Mouse (Mus musculus) stomach, embryonic 14.5 days (tissue): ENCODE measurements around the gene Nhlrc4. TPM values are rescaled to one million over a fixed set of nuclear protein-coding genes. Genes with fewer than 3 reads are reported as not detected.
A peak's percentile ranks its signal among the peaks of the same experiment; 100 is the strongest.

Experiments used
- ATAC-seq: fragments of 200-750 bp; cut with Nextera tagmentation; 2 replicates; pipeline ENCODE4 v1.8.0; 2017; ENCODE audit warnings: low read depth, moderate TSS enrichment; ENCODE audit not compliant: insufficient number of reproducible peaks, insufficient read depth, low FRiP score
- H3K27ac ChIP-seq: fragments of 300-500 bp; sonication (generic); 2 replicates; pipeline ENCODE4 v1.5.1; 2014; ENCODE audit warnings: mild to moderate bottlenecking, low read length, moderate library complexity, mixed read lengths
- H3K27me3 ChIP-seq: fragments of 300-500 bp; sonication (generic); 2 replicates; pipeline ENCODE4 v1.6.1; 2014; ENCODE audit warnings: low read length, control low read depth, mixed read lengths; ENCODE audit not compliant: control insufficient read depth, insufficient read depth
- H3K36me3 ChIP-seq: fragments of 300-500 bp; sonication (generic); 2 replicates; pipeline ENCODE4 v1.6.1; 2014; ENCODE audit warnings: mild to moderate bottlenecking, control low read depth, low read length, moderate library complexity, mixed read lengths; ENCODE audit not compliant: control insufficient read depth, insufficient read depth
- H3K4me1 ChIP-seq: fragments of 300-500 bp; sonication (generic); 2 replicates; pipeline ENCODE4 v1.6.1; 2014; ENCODE audit warnings: low read length, control low read depth, mixed read lengths; ENCODE audit not compliant: control insufficient read depth, insufficient read depth
- H3K4me2 ChIP-seq: fragments of 300-500 bp; sonication (generic); replicated peaks from 2 replicates; pipeline ENCODE4 v1.6.1; 2014; ENCODE audit warnings: low read depth, low read length, control low read depth
- H3K4me3 ChIP-seq: fragments of 300-500 bp; sonication (generic); 2 replicates; pipeline ENCODE4 v1.5.1; 2014; ENCODE audit warnings: low read depth, low read length, control low read depth
- H3K9ac ChIP-seq: fragments of 300-500 bp; sonication (generic); replicated peaks from 2 replicates; pipeline ENCODE4 v1.6.1; 2014; ENCODE audit warnings: low read depth, mild to moderate bottlenecking, control low read depth, low read length, moderate library complexity, mixed read lengths
- H3K9me3 ChIP-seq: fragments of 300-500 bp; sonication (generic); 2 replicates; pipeline ENCODE4 v1.6.1; 2016; ENCODE audit warnings: low read depth, low read length, control low read depth; ENCODE audit not compliant: control insufficient read depth
- WGBS: fragments of 180-500 bp; shearing (Covaris S2); extraction: QIAGEN DNeasy Blood & Tissue Kit; methylation state at CpG from one replicate; pipeline ENCODE4 v1.1.7; 2014; 5-methylcytosine and 5-hydroxymethylcytosine counted together
- polyA plus RNA-seq: library from polyadenylated mRNA; unstranded; fragments of >200 nt; fragmentation: Nextera tagmentation; extraction: Ambion mirVana; gene quantifications from 2 replicates; pipeline ENCODE4 v1.2.1, GENCODE M21; 2014

Nhlrc4 gene
- polyA plus RNA-seq, 1 experiment from 2014 or later, result 0.72 TPM

DNA sequence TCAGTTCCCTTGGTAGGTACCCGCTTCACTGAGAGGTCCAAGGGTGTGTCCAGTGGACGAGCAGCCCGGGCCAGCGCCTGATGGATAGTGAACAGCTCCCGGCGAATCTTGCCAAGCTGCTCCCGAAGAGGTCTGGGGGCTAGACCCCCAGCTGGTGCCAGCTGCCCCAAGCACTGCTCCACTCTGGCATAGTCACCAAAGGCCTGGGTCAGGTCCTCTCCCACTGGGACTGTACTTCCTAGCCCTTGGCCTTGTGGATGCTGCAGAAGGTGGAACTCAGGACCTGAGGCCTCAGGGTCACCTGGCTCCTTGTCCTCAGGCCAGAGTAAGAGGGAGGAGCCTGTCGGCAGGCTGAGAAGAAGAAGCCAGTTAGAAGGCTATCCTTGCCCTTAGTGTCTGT, 2.1 kb upstream of the Nhlrc4 start:
- peaks cover 7% of the 10 kb centered on the region; the same call in 1 of the 2 replicates for H3K4me1 ChIP-seq
- H3K36me3 ChIP-seq, result no peaks in the 10 kb centered on the region
- H3K4me2 ChIP-seq, result no peak overlapping the region
- H3K27me3 ChIP-seq, result peaks cover 13% of the 10 kb centered on the region
- H3K9ac ChIP-seq, result no peak overlapping the region
- H3K9me3 ChIP-seq, result no peaks in the 10 kb centered on the region
- H3K27ac ChIP-seq, result no peak overlapping the region
- whole genome bisulfite sequencing, result 81% methylated on average over 8 of the region's 8 CpGs
- H3K4me3 ChIP-seq, result no peak overlapping the region
- ATAC-seq, result no peak

- no peak overlapping the region for H3K27ac ChIP-seq
- H3K4me1 ChIP-seq, result peaks cover 4% of the 10 kb centered on the region; the same call in 1 of the 2 replicates
- H3K27me3 ChIP-seq, result peaks cover 10% of the 10 kb centered on the region
- H3K4me3 ChIP-seq, result no peak overlapping the region
- 76% methylated on average over 7 of the region's 7 CpGs for WGBS
- no peak overlapping the region for H3K9ac ChIP-seq
- no peaks in the 10 kb centered on the region for H3K9me3 ChIP-seq
- no peak for ATAC-seq
- H3K4me2 ChIP-seq, result no peak overlapping the region
- H3K36me3 ChIP-seq, result no peaks in the 10 kb centered on the region
Observed at GRCm38 (mm10) chr17:25946349-25946748, 1.6 kb upstream of the Nhlrc4 start.

DNA sequence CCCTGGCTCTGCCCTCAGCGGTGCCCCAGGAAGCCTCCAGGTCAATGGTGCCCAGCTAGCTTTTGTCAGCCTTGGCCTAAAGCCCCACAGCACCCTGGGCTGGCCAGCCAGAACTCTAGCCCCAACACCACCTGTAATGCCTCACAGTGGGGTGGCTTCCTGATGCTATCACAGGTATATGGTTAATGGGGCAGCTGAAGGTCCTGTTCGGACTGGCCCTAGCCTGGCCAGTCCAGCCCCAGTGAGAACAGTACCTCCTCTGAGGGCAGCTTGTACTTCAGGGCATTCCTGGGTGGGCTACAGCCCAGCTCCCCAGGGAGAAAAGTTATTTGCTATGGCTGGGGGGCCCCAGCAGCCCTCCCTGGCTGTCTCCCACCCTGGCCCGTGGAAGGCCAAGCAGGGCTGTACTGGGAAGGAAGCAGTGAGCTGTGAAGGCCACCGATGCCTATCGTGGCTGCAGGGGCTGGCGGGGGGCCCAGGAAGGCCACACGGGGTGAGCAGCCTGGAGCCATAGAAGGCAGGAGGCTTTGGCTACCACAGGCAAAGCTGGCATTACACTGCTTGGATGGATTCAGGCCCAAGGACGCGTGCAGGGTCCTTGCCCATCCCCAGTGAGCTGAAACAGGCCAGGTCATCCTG, 875 bp upstream of the Nhlrc4 start:
- Histone ChIP-seq H3K4me3 (no peak overlapping the region), H3K27me3 (0 out of 2 replicates have a peak, but pooled peaks cover 5% of the 10 kb centered on the region), H3K27ac (no peak overlapping the region), H3K9me3 (no peaks in the 10 kb centered on the region), H3K4me2 (no peak overlapping the region), H3K4me1 (peaks cover 6% of the 10 kb centered on the region; the same call in 1 of the 2 replicates), H3K9ac (no peak overlapping the region), H3K36me3 (no peaks in the 10 kb centered on the region)
- no peak for ATAC-seq
- 69% methylated on average over 9 of the region's 9 CpGs for WGBS

DNA sequence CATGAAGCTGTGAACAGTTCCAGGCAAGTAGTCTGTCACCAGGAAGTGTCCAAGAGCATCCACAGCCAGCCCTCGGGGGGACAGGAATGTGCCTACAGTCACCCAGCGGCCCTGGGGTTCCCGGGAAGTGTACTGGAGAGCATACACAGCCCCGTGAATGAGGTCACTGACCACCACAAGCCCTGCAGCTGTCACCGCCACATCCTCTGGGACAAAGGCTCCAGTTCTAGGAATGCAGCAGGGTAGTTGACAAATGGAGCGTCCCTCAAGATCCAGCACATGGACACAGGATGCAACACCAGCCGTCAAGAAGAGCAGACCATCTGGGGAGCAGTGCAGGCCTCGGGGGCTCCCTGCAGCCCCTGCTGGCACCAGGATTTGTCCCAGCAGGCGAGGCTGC, 992 bp downstream of the Nhlrc4 start:
- Histone ChIP-seq H3K4me2 (no peak overlapping the region), H3K4me3 (no peak overlapping the region), H3K27ac (no peak overlapping the region), H3K36me3 (no peaks in the 10 kb centered on the region), H3K9me3 (no peaks in the 10 kb centered on the region), H3K4me1 (peaks cover 6% of the 10 kb centered on the region; the same call in 1 of the 2 replicates), H3K27me3 (no peaks in the 10 kb centered on the region), H3K9ac (no peak overlapping the region)
- no peak for ATAC-seq
- 74% methylated on average over 9 of the region's 9 CpGs for WGBS

GRCm38 (mm10) chr17:25943221-25943620, 1.5 kb downstream of the Nhlrc4 start:
- no peaks in the 10 kb centered on the region for H3K27me3 ChIP-seq
- H3K36me3 ChIP-seq, result no peaks in the 10 kb centered on the region; the same call in 1 of the 2 replicates
- no peaks in the 10 kb centered on the region for H3K9me3 ChIP-seq
- no peak overlapping the region for H3K27ac ChIP-seq
- no peak overlapping the region for H3K4me3 ChIP-seq
- H3K9ac ChIP-seq, result no peak overlapping the region
- peaks cover 6% of the 10 kb centered on the region; the same call in 1 of the 2 replicates for H3K4me1 ChIP-seq
- ATAC-seq, result no peak
- WGBS, result 88% methylated on average over 3 of the region's 3 CpGs
- H3K4me2 ChIP-seq, result no peak overlapping the region

- Histone ChIP-seq H3K4me1 (peaks cover 6% of the 10 kb centered on the region; the same call in 1 of the 2 replicates), H3K36me3 (no peaks in the 10 kb centered on the region; the same call in 1 of the 2 replicates), H3K27me3 (no peaks in the 10 kb centered on the region), H3K4me3 (no peak overlapping the region), H3K9me3 (no peaks in the 10 kb centered on the region), H3K27ac (no peak overlapping the region), H3K4me2 (no peak overlapping the region), H3K9ac (no peak overlapping the region)
- 82% methylated on average over 2 of the region's 2 CpGs for whole genome bisulfite sequencing
- peak; percentile 70; the same call in 1 of the 2 replicates for ATAC-seq
Observed at GRCm38 (mm10) chr17:25942597-25943151, 2.1 kb downstream of the Nhlrc4 start.

GRCm38 (mm10) chr17:25941511-25942241, 3.1 kb downstream of the Nhlrc4 start:
- Histone ChIP-seq H3K36me3 (peaks cover 5% of the 10 kb centered on the region), H3K4me3 (peak overlapping the region; percentile 86), H3K9ac (peak overlapping the region; percentile 91), H3K27me3 (no peaks in the 10 kb centered on the region), H3K27ac (peak overlapping the region; percentile 85), H3K4me1 (peaks cover 6% of the 10 kb centered on the region; the same call in 1 of the 2 replicates), H3K9me3 (no peaks in the 10 kb centered on the region), H3K4me2 (peak overlapping the region; percentile 60)
- peak; percentile 50 for ATAC-seq
- WGBS, result 3% methylated on average over 53 of the region's 54 CpGs

- Histone ChIP-seq H3K4me2 (no peak overlapping the region), H3K27me3 (no peaks in the 10 kb centered on the region), H3K9me3 (no peaks in the 10 kb centered on the region), H3K4me3 (no peak overlapping the region), H3K36me3 (peaks cover 62% of the 10 kb centered on the region), H3K9ac (no peak overlapping the region), H3K27ac (no peak overlapping the region), H3K4me1 (no peaks in the 10 kb centered on the region)
- no peak for ATAC-seq
- 90% methylated on average over 1 of the region's 1 CpGs for WGBS
Observed at GRCm38 (mm10) chr17:25934526-25934925, 10.2 kb downstream of the Nhlrc4 start.
